Mouse (Mus musculus) adrenal gland, postnatal 0 days (tissue): ENCODE data around the gene Hbb-bh1. TPM values are rescaled to one million over a fixed set of nuclear protein-coding genes. Genes with fewer than 3 reads are reported as not detected.

Experiments
- polyA plus RNA-seq: library from polyadenylated mRNA; unstranded; fragments of >200 nt; fragmentation: Nextera tagmentation; extraction: Ambion mirVana; gene quantifications from 2 replicates; pipeline ENCODE4 v1.2.1, GENCODE M21; 2015

The Hbb-bh1 gene
- 0.39 TPM in 1 of 2 replicates, not detected in the other for polyA plus RNA-seq

GRCm38 (mm10) chr7:103843034-103843433 is at the start of gene Hbb-bh1:
Hbb-bh1 (minus strand) TSS chr7:103843164.

GRCm38 (mm10) chr7:103886152-103886551 is 43.2 kb upstream of the Hbb-bh1 start, which contains the start of gene Olfr66:
Olfr66 (minus strand) TSS chr7:103886252.

GRCm38 (mm10) chr7:103853090-103853489 is 10.1 kb upstream of the Hbb-bh1 start, which contains the start of gene Hbb-y:
Hbb-y (minus strand) TSS chr7:103853216.

GRCm38 (mm10) chr7:103840268-103840667 is 2.7 kb downstream of the Hbb-bh1 start, which contains the start of gene Hbb-bh2:
Hbb-bh2 (minus strand) TSS chr7:103840520.

GRCm38 (mm10) chr7:103827808-103828207 is 15.2 kb downstream of the Hbb-bh1 start, which contains the start of gene Hbb-bs:
Hbb-bs (minus strand) TSS chr7:103828096.

GRCm38 (mm10) chr7:103813766-103814165 is 29.2 kb downstream of the Hbb-bh1 start, which contains the start of gene Hbb-bt:
Hbb-bt (minus strand) TSS chr7:103813996.

DNA sequence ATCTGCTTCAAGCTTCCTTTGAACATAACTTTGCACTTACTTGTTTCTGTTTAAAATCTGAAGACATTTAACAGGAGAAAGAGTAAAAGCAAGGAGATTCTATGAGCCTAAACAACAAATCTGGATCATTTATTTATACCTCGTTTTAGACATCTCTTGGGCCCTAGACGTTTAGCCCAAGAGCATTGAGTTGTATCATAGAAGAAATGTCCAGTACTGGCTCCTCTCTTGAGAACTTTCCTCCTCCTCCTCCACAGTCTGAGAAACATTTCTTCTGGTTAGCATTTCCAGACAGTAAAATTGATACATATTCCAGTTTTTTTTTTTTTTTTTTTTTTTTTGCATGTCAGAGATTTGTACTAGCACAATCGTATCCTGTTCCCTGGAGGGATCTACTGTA is 51.2 kb downstream of the Hbb-bh1 start, which contains the start of gene Olfr67:
Gene Olfr67, minus strand, starts transcription at position 101 of the 400 bp plus-strand sequence.

Other genes with a start within 250 kb of the Hbb-bh1 start
- not detected in 2 replicates for gene Olfr619, start 242.6 kb downstream of the Hbb-bh1 start, polyA plus RNA-seq
- gene Olfr620, start 230.6 kb downstream of the Hbb-bh1 start, polyA plus RNA-seq: not detected in 2 replicates
- not detected in 2 replicates for gene Olfr622, start 200.5 kb downstream of the Hbb-bh1 start, polyA plus RNA-seq
- gene Olfr623, start 179.5 kb downstream of the Hbb-bh1 start, polyA plus RNA-seq: not detected in 2 replicates
- 0.06 TPM in 1 of 2 replicates, not detected in the other for gene Olfr624, start 172.0 kb downstream of the Hbb-bh1 start, polyA plus RNA-seq
- not detected in 2 replicates for gene Olfr625-ps1, start 160.4 kb downstream of the Hbb-bh1 start, polyA plus RNA-seq
- not detected in 2 replicates for gene Olfr243, start 128.5 kb downstream of the Hbb-bh1 start, polyA plus RNA-seq
- not detected in 2 replicates for gene Olfr628, start 112.8 kb downstream of the Hbb-bh1 start, polyA plus RNA-seq
- gene Olfr629, start 98.2 kb downstream of the Hbb-bh1 start, polyA plus RNA-seq: not detected in 2 replicates
- gene Olfr630, start 85.8 kb downstream of the Hbb-bh1 start, polyA plus RNA-seq: not detected in 2 replicates
- gene Olfr69, start 71.6 kb downstream of the Hbb-bh1 start, polyA plus RNA-seq: not detected in 2 replicates
- not detected in 2 replicates for gene Olfr68, start 63.5 kb downstream of the Hbb-bh1 start, polyA plus RNA-seq
- not detected in 2 replicates for gene Olfr67, start 51.3 kb downstream of the Hbb-bh1 start, polyA plus RNA-seq
- gene Hbb-bt, start 29.2 kb downstream of the Hbb-bh1 start, polyA plus RNA-seq: 3,147 and 3,744 TPM in 2 replicates
- gene Hbb-bs, start 15.1 kb downstream of the Hbb-bh1 start, polyA plus RNA-seq: 10,926 and 17,452 TPM in 2 replicates
- not detected in 2 replicates for gene Hbb-bh2, start 2.6 kb downstream of the Hbb-bh1 start, polyA plus RNA-seq
- 2.0 and 5.8 TPM in 2 replicates for gene Hbb-y, start 10.1 kb upstream of the Hbb-bh1 start, polyA plus RNA-seq
- not detected in 2 replicates for gene Olfr66, start 43.1 kb upstream of the Hbb-bh1 start, polyA plus RNA-seq
- not detected in 2 replicates for gene Olfr64, start 51.3 kb upstream of the Hbb-bh1 start, polyA plus RNA-seq
- not detected in 2 replicates for gene Olfr65, start 60.3 kb upstream of the Hbb-bh1 start, polyA plus RNA-seq
- not detected in 2 replicates for gene Olfr631, start 85.7 kb upstream of the Hbb-bh1 start, polyA plus RNA-seq
- gene Olfr632, start 91.2 kb upstream of the Hbb-bh1 start, polyA plus RNA-seq: not detected in 2 replicates
- not detected in 2 replicates for gene Olfr633, start 101.3 kb upstream of the Hbb-bh1 start, polyA plus RNA-seq
- not detected in 2 replicates for gene Olfr635, start 128.0 kb upstream of the Hbb-bh1 start, polyA plus RNA-seq
- gene Olfr638, start 155.6 kb upstream of the Hbb-bh1 start, polyA plus RNA-seq: not detected in 2 replicates
- not detected in 2 replicates for gene Olfr639, start 174.1 kb upstream of the Hbb-bh1 start, polyA plus RNA-seq
- not detected in 2 replicates for gene Olfr640, start 182.4 kb upstream of the Hbb-bh1 start, polyA plus RNA-seq
- gene Olfr641, start 192.3 kb upstream of the Hbb-bh1 start, polyA plus RNA-seq: not detected in 2 replicates
- gene Olfr642, start 209.5 kb upstream of the Hbb-bh1 start, polyA plus RNA-seq: not detected in 2 replicates
- gene 4930516K23Rik, start 218.3 kb upstream of the Hbb-bh1 start, polyA plus RNA-seq: not detected in 2 replicates
- gene Olfr644, start 228.7 kb upstream of the Hbb-bh1 start, polyA plus RNA-seq: not detected in 2 replicates
- gene Olfr645, start 242.3 kb upstream of the Hbb-bh1 start, polyA plus RNA-seq: not detected in 2 replicates